Mouse (Mus musculus) ovary, postnatal 14 days (tissue): Measurements from ENCODE around the gene Apold1.

Experiments
- DNase-seq: peaks from one replicate; pipeline ENCODE4 v3.0.0; 2022; ENCODE audit warnings: low spot score

The Apold1 gene

DNA sequence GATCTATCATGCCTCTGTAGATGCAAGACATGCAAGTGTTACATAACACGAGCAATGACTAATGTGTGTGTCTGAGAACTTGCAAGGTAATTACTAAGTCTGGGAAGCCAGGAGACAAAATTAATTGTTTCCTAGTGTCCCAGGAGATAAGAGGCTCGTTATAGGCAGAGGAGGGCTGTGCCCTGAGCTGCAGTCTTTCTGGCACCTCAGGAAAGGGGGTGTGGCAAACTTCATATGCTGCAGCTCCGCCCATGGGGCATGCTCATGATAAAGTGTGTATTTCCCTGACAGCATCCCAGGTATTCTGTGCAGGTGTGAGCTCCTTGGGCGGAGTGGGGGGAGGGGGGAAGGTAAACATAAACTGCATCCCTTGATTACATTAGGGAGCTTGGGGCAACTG, 9.4 kb upstream of the Apold1 start:
- DNase-seq = no peak

DNA sequence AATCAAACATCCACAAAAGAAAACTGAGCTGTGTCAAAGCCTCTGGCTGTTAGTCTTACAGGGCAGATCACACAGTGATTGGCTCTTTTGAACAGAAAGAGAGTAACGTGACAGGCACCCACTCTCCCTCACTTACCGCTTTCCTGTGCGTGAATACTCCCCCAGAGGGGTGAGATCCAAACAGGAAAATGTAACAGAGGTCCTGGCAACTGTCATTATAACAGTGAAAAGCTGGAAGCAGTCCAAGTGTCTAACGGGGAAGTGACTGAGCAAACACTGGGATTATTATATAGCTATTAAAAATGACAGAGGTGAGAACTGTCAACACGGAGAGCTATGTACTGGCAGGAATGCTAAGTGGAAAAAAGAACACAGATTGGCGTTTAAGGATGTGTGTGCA, 4.9 kb upstream of the Apold1 start:
- no peak for DNase-seq

DNA sequence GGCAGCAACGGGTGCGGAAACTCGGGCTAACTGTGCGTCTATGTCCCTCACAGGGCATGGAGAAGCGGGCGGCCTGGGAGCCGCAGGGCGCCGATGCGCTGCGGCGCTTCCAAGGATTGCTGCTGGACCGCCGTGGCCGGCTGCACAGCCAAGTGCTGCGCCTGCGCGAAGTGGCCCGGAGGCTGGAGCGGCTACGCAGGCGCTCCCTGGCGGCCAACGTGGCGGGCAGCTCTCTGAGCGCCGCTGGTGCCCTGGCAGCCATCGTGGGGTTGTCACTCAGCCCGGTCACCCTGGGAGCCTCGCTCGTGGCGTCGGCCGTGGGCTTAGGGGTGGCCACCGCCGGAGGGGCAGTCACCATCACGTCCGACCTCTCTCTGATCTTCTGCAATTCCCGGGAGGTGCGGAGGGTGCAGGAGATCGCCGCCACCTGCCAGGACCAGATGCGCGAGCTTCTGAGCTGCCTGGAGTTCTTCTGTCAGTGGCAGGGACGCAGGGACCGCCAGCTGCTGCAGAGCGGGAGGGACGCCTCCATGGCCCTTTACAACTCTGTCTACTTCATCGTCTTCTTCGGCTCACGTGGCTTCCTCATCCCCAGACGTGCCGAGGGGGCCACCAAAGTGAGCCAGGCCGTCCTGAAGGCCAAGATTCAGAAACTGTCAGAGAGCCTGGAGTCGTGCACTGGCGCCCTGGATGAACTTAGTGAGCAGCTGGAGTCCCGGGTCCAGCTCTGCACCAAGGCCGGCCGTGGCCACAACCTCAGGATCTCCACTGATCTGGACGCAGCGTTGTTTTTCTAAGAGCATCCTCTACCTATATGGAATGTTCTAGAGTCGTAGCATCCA, 2.2 kb downstream of the Apold1 start:
- peak; percentile 84 for DNase-seq

DNA sequence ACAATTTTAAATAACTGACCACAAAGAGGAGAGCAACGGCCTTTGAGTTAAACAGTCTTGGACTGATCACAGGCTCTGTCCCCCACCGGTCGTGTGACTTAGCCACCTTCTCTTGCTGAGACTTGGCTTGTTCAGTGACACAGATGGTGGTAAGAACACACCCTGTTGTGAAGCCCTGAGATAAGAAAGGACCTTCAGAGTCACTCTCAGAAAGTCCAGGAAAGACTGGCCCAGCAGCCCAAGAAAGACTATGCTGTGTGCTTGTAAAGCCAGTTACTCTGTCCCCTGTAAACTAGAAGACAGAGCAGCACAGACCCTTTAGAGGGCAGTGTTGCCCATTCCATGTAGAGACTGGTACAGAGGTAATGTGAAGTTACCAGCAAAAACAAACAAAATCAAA, 3.2 kb downstream of the Apold1 start:
- no peak for DNase-seq

DNA sequence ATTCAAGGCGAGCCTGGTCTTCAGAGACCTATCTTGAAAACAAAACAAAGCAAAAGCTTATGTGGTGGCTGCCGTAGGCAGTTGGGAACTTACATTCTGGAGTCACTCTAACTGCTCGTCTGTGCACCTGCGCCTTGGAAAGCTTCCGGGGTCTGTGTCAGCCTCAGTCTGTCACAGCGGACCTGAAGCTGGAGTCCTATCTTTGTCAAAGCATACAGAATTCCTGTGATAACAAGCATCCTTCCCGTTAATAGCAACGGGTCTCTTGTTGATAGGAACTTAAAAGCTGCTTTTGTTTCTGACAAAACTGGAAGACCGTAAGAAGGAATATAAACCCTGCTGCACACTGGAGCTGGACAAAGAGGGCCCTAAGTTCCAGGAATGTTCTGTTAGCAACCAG, 6.9 kb downstream of the Apold1 start:
- no peak for DNase-seq

DNA sequence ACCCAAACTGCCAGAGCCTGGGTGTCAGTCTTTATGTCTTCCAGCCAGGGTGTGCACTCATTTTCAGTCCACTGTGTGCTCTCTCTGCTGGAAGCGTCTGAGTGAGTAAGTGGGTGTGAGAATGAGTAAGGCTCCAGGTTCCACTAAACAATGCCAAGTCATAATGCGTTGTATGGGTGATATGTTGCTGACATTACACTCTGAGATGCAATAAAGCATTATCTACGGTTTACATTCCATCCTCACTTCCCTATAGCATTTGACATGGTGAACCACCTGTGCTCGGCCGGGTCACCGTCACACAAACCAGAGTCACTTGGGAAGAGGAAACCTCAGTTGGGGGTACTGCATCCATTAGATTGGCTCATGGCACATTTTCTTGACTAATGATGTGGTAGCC, 9.2 kb downstream of the Apold1 start:
- DNase-seq = no peak

DNA sequence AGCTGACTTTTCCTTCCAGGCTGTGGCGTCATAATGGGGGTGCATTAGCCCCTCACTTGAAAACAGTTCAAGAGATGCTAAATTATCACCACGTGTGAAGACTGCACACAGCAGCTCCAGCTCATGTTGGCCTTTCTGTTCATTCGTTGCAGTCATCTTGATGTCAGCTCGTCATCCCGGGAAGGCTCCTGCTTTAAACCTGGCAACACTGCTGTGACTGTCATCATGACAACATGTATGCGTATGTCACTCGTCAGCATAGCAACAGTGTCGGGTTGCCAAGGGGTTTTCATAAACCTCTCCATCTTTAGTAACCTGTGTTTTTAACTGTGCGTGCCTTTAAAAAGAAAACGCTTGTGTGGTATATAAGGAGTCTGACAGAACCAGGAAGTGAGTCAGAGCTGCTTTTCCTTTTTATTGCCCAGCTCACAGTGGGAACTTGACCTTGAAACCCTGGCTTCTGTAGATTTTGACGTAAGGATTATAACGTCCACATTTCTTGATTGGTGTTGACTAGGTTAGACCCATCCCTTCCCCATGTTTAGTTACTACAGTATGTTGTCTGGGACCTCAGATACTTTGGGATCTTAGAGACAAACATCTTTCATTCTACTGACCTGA, 12.6 kb downstream of the Apold1 start:
- no peak for DNase-seq

DNA sequence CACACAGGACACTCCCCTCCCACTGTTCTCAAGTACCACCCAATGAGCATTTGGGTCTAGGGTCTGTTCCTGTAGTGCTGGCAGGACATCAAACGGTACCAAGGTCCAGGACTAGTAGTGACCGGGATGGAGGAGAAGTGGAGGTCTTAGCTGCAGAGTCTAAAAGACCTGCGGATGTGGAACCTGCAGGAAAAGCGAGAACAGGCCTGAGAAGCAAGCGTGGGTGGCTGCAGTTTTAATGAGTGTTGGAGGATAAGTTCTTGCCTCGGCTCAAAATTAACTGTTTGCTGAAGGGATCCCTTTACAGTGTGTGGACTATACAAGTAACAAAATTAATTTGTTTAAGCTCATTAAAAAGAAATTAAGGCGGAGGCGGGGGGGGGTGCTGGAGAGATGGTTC, 13.5 kb downstream of the Apold1 start:
- DNase-seq = no peak

DNA sequence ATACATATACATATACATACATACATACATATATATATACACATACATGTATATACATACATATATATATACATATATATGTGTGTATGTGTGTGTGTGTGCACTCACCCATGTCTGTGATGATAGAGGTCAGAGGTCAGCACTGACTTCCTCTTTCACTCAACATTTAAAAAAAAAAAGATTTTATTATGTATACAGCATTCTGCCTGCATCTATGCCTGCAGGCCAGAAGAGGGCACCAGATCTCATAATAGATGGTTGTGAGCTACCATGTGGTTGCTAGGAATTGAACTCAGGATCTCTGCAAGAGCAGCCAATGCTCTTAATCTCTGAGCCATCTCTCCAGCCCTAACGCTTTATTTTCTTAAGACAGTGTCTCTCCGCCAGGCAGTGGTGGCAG, 15.4 kb downstream of the Apold1 start:
- DNase-seq = no peak

DNA sequence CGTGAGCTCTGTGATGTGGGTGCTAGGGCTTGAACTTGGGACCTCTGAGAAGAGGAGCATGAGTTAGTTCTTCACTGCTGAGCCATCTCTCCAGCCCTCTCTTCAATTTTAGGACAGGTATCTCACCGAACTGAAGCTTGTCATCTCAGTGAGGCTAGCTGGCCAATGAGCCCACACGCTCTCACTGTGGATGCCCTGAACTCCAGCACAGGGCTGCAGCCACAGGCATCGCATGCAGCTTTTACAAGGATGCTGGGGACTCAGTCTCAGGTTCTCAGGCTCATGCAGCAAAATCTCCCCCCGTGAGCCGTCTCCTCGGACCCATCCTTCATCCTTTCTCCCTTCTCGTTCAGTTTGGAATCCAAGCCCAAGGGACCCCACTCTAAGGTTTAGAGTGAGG, 16.6 kb downstream of the Apold1 start:
- no peak for DNase-seq

DNA sequence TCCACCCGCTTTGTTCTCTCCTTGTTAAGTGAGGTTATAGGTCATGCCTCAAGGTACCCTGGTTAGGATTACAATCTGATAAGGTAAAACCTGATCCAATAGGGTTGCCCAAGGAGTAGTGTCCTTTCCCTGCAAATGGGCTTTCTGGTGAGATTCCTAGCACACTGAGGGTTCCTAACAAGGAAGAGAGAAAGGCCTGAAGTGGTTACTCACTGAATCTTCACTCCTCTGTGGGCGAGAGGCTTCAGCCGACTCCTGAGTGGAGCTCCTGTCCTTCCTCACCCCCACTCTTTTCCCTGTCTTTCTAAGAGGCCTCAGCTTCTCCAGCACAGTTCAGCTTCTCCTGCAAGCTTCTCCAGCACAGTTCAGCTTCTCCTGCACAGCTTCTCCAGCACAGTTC, 17.3 kb downstream of the Apold1 start:
- DNase-seq = no peak

DNA sequence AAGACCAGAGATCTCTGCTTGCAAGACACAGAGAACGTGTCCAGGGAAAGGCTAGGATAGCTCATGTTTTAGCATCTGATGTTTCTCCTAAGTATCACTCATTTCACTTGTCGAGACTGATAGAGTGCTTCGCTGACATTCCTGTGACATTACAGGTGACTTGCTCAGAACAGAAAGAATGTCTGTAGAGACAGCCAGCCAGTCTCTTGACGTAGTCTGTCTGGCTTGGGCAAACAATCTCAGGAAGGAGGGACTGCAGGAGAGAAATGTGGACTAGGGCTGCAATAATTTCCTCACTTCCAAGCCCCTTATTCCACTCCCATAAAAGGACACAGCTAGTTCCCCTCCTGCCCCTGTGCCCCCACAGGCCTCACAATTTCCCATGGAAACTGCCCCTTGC, 18.8 kb downstream of the Apold1 start:
- DNase-seq = no peak

DNA sequence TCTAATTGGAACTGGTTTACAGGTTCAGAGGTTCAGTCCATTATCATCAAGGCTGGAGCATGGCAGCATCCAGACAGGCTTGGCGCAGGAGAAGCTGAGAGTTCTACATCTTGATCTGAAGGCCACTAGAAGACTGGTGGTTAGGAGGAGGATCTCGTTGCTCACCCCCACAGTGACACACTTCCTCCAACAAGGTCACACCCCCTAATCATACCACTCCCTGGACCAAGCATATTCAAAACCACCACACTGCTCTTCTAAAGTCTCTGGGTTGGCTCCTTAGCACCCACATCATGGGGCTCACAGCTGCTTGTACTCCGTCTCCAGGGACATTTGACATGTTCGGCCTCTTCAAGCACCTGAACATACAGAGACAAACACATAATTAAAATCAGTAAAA, 20.5 kb downstream of the Apold1 start:
- no peak for DNase-seq

DNA sequence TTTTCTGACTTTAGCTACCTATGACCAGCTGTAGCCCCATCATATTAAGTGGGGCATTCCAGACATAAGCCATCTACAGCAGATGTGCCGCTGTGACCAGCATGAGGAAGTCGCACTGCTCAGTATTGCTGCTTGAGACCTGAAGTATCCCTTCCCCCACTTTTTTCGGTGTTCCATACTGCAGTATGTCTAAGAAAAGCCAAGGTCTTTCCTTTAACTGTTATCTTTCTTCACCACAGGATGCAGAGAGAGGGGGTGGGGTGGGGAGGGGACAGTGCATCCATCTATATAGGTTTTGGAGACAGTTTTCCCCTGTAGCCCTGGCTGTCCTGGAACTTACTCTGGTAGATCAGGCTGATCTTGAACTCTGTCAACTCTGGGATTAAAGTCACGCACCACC, 24.9 kb downstream of the Apold1 start:
- DNase-seq = no peak

DNA sequence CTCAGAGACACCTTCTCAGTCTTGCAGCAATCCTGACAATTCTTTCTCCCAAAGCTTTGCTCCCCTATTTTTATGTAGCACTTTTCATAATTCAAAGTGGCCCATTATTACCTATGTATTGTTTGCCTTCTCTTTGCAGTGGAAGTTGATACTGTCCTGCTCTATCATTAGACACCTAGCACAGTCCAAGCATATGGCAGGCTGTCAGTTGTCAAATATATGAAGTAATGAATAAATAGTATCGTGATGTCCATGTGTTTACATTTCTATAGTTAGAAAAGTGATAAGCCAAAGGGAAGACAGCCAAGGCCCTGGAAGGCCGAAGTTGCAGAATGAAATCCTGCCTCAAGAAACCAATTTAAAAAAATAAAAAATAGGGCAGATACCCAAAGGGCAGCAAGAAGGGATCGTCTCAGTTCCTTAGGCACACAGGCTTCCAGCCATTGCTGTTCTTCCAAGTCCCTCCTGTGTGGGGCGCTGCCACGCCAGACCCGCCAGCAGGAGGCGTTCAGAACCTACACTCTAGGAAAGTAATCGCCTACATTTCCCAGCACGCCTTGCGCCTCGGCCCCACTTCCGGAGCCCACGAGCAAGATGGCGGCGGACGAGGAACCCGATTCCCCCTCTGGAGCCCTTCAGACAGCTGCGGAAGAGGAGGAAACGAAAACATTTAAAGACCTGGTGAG, 29.7 kb downstream of the Apold1 start, which contains the start of gene Ddx47:
TSS of gene Ddx47 (plus strand) at position 565 of the 686 bp plus-strand sequence.
- DNase-seq = peak; percentile 90

DNA sequence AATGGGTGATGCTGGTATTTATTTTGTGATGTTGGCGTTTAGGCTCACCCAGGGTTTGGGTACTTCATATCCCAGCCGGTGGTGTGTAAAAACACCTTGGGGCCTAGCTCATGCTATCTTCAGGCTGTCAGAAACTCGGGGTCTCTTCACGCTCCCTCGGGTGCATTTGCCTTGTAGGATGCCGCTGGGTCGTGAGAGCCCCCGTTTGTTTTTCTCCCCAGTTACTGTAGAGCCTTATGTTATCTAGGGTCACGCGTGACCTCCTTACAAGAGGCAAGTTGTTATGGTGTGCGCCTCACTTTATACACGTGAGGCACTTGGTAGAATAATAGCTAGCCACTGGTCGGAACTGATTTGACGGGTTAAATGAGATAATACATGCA, 30.2 kb downstream of the Apold1 start:
- DNase-seq = no peak

DNA sequence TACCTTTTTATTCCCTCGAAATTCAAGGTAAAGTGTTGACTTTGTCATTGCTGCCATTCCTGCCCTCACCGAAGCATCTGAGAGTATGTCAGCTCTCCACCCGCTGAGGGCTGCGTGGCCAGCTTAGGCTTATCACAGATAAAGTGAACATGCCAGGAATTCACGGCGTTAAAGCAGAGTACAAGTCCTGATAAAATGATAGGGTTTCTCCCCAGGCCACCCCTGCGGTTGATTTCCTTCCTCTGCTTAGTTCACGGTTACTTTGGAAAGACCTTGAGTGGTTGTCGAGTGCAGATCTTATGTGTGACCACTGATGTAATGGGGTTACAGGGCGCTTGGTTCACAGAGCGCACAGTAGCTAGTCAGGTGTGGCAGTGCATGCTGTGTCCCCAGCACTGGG, 35.7 kb downstream of the Apold1 start:
- DNase-seq = no peak

DNA sequence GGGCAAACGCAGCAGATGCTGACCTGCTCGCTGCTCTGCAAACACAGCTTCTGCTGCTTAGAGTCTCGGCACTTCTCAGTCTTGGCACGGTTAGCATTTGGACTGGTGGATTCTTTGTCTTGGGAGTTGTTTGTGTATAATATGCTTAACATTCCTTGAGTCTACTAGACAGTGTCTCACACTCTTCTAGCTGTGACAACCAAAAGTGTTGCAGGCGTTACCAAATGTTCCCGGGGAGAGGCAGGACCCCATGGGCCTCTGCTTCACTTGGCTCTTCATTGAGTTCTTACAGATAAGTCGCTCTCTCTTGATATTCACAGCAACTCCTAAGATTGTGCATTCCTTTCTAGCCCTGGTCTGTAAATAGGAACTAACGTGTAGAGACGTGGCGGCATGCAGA, 38.0 kb downstream of the Apold1 start:
- DNase-seq = no peak

DNA sequence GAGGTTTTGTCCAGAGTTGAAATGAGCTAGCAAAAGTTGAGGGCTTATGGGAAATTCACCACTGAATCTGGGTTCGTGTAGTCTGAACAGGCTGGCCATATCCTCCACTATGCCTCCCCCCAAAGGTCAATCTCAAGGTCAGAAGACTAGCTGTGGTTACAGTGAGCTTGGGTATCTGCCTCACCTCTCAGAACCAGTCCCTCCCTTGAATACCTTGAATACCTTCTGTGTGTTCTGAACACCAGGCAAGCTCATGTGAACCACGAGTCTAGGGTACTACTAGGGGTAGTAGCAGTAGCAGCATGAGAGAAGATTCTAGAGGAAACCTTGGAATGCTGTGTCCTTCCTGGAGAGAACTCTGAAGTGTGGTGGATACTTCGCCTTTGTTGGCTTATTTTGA, 40.1 kb downstream of the Apold1 start:
- no peak for DNase-seq

DNA sequence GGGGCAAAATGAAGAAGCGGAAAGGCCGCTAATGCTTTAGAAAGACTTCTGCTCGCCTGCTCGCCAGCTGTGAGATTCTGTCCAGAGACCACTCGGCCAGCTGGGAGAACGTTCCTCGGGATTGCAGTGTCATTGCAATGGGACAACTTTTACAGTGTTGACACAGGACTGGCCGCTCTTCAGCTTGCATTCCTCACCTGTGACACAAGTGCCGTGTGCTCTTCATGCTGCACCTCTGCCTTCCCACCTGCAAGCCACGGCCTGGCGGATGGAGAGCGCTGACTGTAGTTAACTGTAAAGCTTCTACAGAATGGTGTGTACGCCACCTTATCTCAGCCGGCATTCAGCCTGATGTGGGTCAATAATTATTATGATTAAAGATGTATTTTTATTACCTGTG, 41.9 kb downstream of the Apold1 start:
- DNase-seq = no peak

DNA sequence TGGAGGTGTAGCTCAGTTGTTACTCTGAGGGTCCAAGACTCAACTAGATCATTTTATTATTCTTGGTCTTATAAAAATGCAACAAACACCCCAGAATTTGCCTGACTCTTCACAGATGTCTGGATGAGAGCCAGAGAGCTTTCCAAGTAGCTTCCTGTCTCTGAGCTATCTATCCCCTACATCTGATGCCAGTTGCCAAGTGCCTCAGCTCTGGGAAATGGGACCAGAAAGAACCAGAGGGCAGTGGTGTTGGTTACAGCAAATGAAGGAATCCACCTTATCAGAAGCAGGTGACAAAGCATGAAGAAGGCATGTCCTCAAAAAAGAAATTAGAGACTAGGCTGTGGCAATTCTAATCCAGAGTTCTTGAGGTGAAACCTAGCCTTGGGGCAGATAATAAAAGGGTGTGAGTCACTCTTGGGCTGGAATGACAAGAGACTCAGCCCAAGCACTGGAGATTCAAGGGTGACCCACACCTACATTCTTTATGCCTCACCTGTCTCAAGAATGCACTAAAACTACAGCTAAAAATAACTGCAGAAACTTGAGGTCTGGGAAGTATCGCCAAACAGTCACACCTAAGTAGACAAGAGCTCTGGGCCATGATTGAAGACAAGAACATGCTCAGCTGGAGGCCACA, 43.4 kb downstream of the Apold1 start:
- no peak for DNase-seq

DNA sequence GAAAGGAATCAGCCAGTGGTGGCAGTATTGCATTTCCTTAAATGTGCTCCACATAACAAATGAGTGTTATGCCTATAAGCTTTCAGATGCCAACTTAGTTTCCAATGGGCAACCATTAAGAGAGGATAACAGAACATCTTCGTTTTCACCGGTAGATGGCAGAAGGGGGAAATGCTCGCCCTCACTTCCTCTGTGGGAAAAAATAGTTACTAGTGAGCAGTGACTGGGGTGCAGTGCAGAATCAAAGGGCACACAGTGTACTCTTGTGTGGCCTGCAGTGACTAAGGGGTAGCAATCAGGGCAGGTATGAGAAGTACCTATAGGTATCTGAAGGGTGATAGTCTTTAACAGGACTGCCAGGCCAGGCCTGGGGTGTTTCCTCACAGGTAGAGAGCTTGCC, 44.7 kb downstream of the Apold1 start:
- no peak for DNase-seq

DNA sequence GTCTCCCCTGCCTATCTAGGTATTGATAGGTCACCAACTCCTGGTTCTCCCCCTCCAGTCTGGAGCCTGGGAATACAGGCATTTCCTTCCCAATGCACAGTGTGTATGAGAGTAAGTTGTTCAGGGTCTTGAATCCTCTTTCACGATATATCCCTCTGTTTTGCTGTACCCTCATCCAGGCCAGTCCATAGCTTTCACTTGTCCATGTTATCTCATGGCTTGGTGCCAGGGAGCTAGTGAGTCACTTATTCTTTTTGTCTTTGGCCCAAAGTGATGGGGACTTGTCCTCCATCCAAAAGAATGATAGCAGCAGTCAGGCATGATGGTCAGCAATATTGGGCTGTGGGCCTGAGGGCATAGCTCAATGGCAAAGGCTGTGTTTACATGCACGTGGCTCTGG, 45.2 kb downstream of the Apold1 start:
- DNase-seq = no peak
